Mouse (Mus musculus): ENCODE results near the gene Pih1d2. TPM values are rescaled to one million over a fixed set of nuclear protein-coding genes. Genes with fewer than 3 reads are reported as not detected.

Gene Pih1d2
- under 1 TPM; 0.27 to 0.42 TPM for total RNA-seq (2021)
- long read RNA-seq, experiment 1, partial matches to known transcripts: 0 of 1 reads
- long read RNA-seq, experiment 1, other reads (novel, unspliced or antisense): 0 of 1 reads
- long read RNA-seq, experiment 2, partial matches to known transcripts: 0 of 1 reads
- long read RNA-seq, experiment 2, other reads (novel, unspliced or antisense): 1 of 1 reads

- DNase-seq: peak; percentile 70
Measured at GRCm38 (mm10) chr9:50616766-50617603, at the start of gene Pih1d2, which contains the start of gene Nkapd1. Pih1d2 (plus strand) TSS chr9:50617321. Nkapd1 (minus strand) TSS chr9:50617464.

GRCm38 (mm10) chr9:50567372-50567771 is 49.7 kb upstream of the Pih1d2 start:
- no peak for DNase-seq

- DNase-seq: no peak
Measured at GRCm38 (mm10) chr9:50567881-50568280, 49.2 kb upstream of the Pih1d2 start.

GRCm38 (mm10) chr9:50569599-50570525 is 47.3 kb upstream of the Pih1d2 start:
- DNase-seq: no peak

- DNase-seq: no peak
Measured at GRCm38 (mm10) chr9:50580370-50580769, 36.8 kb upstream of the Pih1d2 start.

GRCm38 (mm10) chr9:50585145-50585818 is 31.8 kb upstream of the Pih1d2 start:
- DNase-seq: no peak

- DNase-seq: no peak
Measured at GRCm38 (mm10) chr9:50586955-50587354, 30.2 kb upstream of the Pih1d2 start.

GRCm38 (mm10) chr9:50590856-50591518 is 26.1 kb upstream of the Pih1d2 start:
- DNase-seq: no peak

- no peak for DNase-seq
Measured at GRCm38 (mm10) chr9:50592955-50593354, 24.2 kb upstream of the Pih1d2 start.

GRCm38 (mm10) chr9:50593544-50593943 is 23.6 kb upstream of the Pih1d2 start:
- peak; percentile 24 for DNase-seq

GRCm38 (mm10) chr9:50594794-50595417 is 22.2 kb upstream of the Pih1d2 start:
- DNase-seq: no peak

- DNase-seq: peak; percentile 17
Measured at GRCm38 (mm10) chr9:50596973-50597372, 20.1 kb upstream of the Pih1d2 start.

- DNase-seq: no peak
Measured at GRCm38 (mm10) chr9:50601536-50601935, 15.6 kb upstream of the Pih1d2 start.

- no peak for DNase-seq
Measured at GRCm38 (mm10) chr9:50602055-50602845, 14.9 kb upstream of the Pih1d2 start.

- peak; percentile 87 for DNase-seq
Measured at GRCm38 (mm10) chr9:50603189-50603997, 13.7 kb upstream of the Pih1d2 start, which contains the start of the genes Sdhd and Timm8b. Sdhd (minus strand) TSS chr9:50603812. Timm8b (plus strand) TSS chr9:50603910.

- DNase-seq: no peak
Measured at GRCm38 (mm10) chr9:50603998-50604324, 13.2 kb upstream of the Pih1d2 start.

GRCm38 (mm10) chr9:50604338-50604737 is 12.8 kb upstream of the Pih1d2 start:
- DNase-seq: no peak

GRCm38 (mm10) chr9:50612115-50612514 is 5.0 kb upstream of the Pih1d2 start:
- no peak for DNase-seq

GRCm38 (mm10) chr9:50616161-50616560 is 960 bp upstream of the Pih1d2 start:
- no peak for DNase-seq

Data from gastrocnemius, postnatal 10 days (tissue).